Mouse (Mus musculus): ENCODE measurements around the gene Tacc2.
"Not testable (repeated sequence)": the region's sequence is repeated elsewhere in the genome, so short reads cannot be mapped to it uniquely, and the experiment has no call there.

The Tacc2 gene

GRCm38 (mm10) chr7:130577388-130578003, at the start of gene Tacc2:
Gene Tacc2 (plus strand): TSS chr7:130577438.
- DNase-seq: no peak

- not testable (repeated sequence) for DNase-seq
These were observed 46.1 kb upstream of the Tacc2 start for GRCm38 (mm10) chr7:130531138-130531537.

DNA sequence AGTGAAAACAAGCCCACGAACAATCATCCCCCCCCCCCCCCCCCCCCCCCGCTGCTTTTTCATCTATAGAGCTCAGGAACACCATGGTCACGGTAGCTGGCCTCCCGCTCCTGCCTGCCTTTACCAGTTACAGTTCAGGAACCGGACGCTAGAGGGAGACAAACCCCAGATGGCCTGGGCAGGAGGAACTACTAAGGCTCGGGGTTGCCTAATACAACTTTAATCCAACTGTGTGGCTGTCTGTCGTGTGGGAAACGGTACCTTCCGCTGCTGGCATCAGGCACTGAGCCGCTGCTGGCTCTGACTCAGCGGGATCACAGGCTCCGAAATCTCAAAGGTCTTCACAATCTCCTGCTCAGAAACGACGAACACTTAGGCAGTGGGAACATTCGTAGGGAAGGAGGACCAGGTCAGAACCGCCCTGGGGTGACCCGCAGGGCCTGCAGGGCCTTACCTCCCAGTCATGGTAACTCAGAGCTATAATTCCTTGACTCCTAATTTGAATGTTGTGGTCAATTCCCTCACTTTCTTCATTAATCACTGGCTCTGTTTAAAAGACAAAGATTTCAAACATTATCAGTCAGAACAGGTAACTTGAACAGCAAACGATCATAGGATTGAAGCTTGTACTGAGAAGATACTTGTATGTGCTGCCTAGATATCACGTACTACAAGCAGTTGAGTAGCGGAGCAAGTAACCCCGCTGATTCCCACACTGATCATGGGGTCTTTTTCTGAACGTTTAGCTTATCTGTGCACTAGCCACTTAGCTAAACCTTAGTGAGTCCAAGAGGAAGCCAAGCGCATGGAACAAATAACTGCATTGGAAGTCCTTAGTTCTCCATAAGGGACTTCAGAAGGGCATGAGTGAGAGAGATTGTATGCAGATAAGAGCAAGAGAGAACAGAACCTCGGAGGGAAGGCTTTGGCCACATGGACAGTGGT, 43.6 kb upstream of the Tacc2 start:
- peak; percentile 95 to 98 for DNase-seq

DNA sequence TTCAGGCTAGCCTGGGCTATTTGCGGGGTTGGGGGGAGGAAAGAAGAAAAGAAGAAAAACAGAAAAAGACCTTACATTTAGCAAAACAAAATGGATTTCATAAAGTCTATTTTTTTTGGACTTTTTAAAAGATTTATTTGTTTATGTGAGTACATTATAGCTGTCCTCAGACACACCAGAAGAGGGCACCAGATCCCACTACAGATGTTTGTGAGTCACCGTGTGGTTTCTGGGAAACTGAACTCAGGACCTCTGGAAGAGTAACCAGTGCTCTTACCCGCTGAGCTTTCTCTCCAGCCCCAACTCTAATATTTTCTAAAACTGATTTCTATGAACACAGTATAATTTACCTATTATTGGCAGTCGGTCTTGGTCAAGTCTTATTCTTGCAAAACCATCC, 42.1 kb upstream of the Tacc2 start:
- DNase-seq: no peak

DNA sequence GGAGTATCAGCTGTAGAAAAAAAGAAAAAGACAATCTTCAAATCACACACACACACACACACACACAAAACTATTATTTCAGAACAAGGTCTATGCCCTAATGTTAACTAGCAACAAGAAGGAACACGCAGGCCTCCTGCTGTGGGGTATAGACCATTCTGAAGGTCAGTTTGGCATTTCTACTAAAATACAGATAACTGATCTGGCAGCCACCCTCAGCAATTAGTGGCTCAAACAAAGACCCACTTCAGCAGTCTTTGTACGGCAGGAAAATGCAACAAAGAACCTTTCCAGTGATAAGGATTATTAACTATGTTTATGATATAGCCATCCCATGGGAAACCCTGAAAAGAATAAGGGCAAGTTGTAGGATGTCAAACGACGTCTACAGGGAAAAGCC, 40.2 kb upstream of the Tacc2 start:
- no peak for DNase-seq

- DNase-seq: no peak
These were observed 37.1 kb upstream of the Tacc2 start for GRCm38 (mm10) chr7:130540176-130540575.

- DNase-seq: no peak
These were observed 34.1 kb upstream of the Tacc2 start for GRCm38 (mm10) chr7:130543181-130543580.

- no peak for DNase-seq
These were observed 31.8 kb upstream of the Tacc2 start for GRCm38 (mm10) chr7:130545401-130545800.

DNA sequence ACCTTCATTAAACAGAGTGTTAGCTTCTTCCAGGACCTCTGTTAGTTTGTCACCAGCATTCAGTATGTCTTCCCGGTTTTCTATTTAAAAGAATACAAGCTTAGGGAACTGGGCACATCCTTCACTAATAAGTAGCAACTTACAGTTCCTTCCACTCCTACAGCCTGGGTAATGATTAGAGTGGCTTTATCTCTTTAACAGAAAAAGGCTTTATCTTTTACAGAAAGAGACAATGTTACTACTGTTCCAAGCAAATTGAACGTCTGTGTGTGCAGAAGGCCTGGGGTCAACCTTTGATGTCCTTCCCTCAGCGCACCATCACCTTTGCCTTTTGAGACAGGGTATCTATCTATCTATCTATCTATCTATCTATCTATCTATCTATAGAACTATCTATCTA, 31.3 kb upstream of the Tacc2 start:
- no peak for DNase-seq

DNA sequence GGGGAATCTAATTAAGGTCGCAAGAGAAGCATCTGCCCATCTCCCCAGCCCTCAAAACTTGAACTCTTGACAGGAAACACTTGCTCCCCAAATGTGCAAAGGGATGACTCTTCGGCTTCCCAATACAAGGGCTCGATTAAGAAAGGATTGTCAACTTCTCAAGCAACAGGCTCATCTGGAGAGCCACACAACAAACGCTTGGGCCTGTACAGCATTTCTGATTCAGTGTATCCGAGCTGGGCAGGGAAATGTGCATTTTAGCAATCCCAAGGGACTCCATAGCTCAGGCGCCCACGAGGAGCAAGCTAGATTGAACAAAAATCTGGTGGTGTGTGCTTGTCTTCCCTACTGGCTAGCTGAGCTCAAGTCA, 30.8 kb upstream of the Tacc2 start:
- no peak for DNase-seq

GRCm38 (mm10) chr7:130546791-130547484, 30.3 kb upstream of the Tacc2 start:
- peak; percentile 96 to 97 for DNase-seq

DNA sequence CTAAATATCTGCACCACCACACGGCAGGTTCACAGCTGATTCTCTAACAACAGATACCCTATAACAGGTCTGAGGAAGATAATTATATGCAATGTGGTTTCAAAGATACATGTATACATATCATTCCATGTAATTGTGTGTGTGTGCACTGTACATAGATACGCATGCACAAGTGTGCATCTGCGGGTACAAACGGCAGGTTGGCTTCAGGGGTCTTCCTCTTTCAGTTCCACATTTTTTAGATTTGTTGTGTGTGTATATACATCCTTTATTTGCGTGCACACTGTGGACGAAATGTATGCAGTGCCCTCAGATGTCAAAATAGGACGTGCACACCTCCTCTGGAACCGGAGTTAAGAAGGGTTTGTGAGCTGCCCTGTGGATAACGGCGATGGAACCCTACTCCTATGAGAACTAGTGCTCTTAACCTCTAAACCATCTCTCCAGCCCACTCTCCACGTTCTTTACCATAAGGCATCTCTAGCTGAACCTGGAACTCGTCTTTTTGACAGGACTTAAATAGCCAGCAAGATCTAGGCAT, 29.5 kb upstream of the Tacc2 start:
- DNase-seq: no peak

DNA sequence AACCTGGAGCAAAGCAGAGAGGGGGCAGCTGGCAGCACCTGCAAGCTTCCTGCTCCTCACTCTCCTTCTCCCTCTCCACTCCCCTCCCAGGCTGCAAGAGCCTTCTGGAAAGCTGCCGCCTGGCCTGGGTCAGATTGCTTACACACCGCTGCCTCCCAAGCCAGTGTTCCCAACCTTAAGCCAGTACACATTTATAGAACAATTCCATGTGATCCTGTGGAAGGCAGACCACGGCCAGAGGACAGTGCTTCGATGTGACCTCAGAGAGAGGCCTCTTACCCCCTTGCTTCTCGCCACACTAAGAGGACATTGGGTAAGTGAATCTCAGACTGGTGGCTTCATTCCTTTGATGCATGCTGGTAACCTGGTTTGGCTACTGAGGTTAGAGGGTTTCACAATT, 24.5 kb upstream of the Tacc2 start:
- DNase-seq: peak; percentile 82 to 83

GRCm38 (mm10) chr7:130553321-130553720, 23.9 kb upstream of the Tacc2 start:
- peak; percentile 40 to 43 for DNase-seq

DNA sequence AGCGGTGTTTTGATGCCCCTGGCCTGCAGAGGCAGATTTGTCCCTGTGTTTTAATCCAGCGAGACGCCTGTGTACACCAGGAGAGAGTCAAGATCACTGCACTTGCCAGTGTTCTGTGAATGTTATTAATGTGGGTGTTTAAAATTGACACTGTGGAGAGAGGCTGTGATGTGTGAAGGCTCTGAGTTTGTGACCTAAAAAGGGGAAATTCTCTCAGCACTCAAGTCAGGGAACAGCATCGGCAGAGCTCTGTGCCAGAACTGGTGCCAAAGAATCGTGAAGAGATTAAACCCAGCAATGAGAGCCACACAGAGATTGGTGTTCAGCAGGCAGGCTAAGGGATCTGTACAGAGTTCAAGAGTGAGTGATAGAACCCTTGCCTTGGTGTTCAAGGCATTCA, 21.6 kb upstream of the Tacc2 start:
- no peak for DNase-seq

- DNase-seq: no peak
These were observed 18.6 kb upstream of the Tacc2 start for GRCm38 (mm10) chr7:130558592-130558991.

GRCm38 (mm10) chr7:130560933-130561332, 16.3 kb upstream of the Tacc2 start:
- no peak for DNase-seq

- DNase-seq: no peak
These were observed 14.0 kb upstream of the Tacc2 start for GRCm38 (mm10) chr7:130563276-130563675.

GRCm38 (mm10) chr7:130563880-130564279, 13.4 kb upstream of the Tacc2 start:
- no peak for DNase-seq

GRCm38 (mm10) chr7:130564596-130564995, 12.6 kb upstream of the Tacc2 start:
- no peak for DNase-seq

GRCm38 (mm10) chr7:130568783-130569436, 8.3 kb upstream of the Tacc2 start:
- DNase-seq: no peak

DNA sequence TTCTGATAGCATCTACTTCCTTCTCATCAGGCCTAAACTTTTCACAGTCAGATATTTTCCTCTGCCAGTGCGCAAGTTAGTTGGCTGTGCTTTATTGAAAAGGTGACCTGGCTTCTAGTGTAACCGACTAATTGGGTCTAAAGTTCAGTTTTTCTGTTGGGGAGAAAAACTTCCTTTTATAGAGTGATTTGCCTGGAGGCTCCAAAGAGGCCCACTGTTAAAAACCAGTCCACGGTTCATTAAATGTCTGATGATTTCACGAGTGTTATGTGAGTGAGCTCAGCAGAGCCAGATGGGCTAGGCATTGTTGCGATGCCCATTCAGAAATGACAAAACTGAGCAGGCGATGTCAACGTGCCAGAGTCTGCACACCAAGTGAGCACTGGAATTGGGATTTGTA, 6.8 kb upstream of the Tacc2 start:
- peak in 1 of 2 experiments; percentile 11 for DNase-seq

DNA sequence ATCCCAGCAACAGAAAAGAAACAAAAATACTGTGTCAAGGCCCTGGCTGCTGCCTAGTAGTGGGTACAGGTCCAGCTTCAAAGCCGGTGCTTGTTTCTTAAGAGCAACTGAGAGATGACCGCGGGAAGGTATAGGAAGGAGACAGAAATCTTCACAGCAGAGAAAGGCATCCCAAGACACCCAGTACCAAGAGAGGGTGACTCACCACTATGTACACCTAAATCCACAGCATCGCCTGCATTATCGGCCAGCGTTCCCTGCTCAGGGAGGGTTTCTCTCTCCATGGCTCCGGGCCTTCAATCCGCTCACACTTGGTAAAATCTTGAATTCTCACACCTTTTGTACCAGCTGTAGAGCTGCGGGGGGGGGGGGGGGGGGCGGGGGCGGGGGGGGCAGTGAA, 4.4 kb upstream of the Tacc2 start, which contains the start of gene Nsmce4a:
Gene Nsmce4a (minus strand): TSS at position 298 of the 400 bp plus-strand sequence.
- no peak for DNase-seq
